ENCODE assay signal across 7 mouse cellular contexts in genomic region chr3:88622113-88622940, GRCm38 (mm10). TPM values are rescaled to one million over a fixed set of nuclear protein-coding genes. Genes with fewer than 3 reads are reported as not detected.
DNase-seq lines count a peak whose midpoint lies in the region; ATAC-seq and TF ChIP-seq lines count a peak whose summit lies in the region.

No protein-coding gene starts in this region.

- H3K9ac ChIP-seq in heart, embryonic 15.5 days, result peak overlapping the region; percentile 76

- TF ChIP-seq POLR2A in cortical plate, adult 2 months (IDR thresholded peaks at IDR 0.05; ENCODE audit: extremely low read depth, insufficient read depth, low read length), result 0 out of 2 replicates have a peak, but pooled peaks have one; percentile 50

- WGBS in heart, embryonic 15.5 days, result under 1% methylated on average over 24 of the region's 24 CpGs

- no peaks in the 10 kb centered on the region for H3K27me3 ChIP-seq in heart, embryonic 15.5 days

- H3K4me1 ChIP-seq in cortical plate, adult 2 months (ENCODE audit: control insufficient read depth, insufficient read depth, low read length), result peaks cover 19% of the 10 kb centered on the region
- H3K4me1 ChIP-seq in heart, embryonic 15.5 days (replicated peaks), result peaks cover 74% of the 10 kb centered on the region

- DNase-seq in 416B (ENCODE audit: low read depth), result peak; percentile 92
- peak; percentile 58 for DNase-seq in CD4-positive, CD25-positive, alpha-beta regulatory T cell, adult 2 months (ENCODE audit: low read depth, low spot score)
- DNase-seq in kidney, postnatal 25 days, result peak; percentile 75 to 76
- peak; percentile 30 for DNase-seq in mesoderm, embryonic 11.5 days (ENCODE audit: low read depth, low spot score)
- DNase-seq in thymus, postnatal 14 days, result peak; percentile 68

- peak overlapping the region; percentile 88 for H3K4me2 ChIP-seq in heart, embryonic 15.5 days

- H3K4me3 ChIP-seq in cortical plate, adult 2 months (ENCODE audit: insufficient read depth, low read length), result peak overlapping the region; percentile 74
- H3K4me3 ChIP-seq in heart, embryonic 15.5 days, result peak overlapping the region; percentile 65

- H3K36me3 ChIP-seq in heart, embryonic 15.5 days, result no peaks in the 10 kb centered on the region

- no peaks in the 10 kb centered on the region for H3K9me3 ChIP-seq in heart, embryonic 15.5 days (replicated peaks)

- ATAC-seq in heart, embryonic 15.5 days (replicated peaks; ENCODE audit: insufficient number of reproducible peaks, insufficient read depth, low FRiP score, low read depth), result no peak; the same call in 1 of the 2 replicates

- H3K27ac ChIP-seq in cortical plate, adult 2 months (ENCODE audit: insufficient read depth, low read length), result peak overlapping the region; percentile 95
- peak overlapping the region; percentile 94 for H3K27ac ChIP-seq in heart, embryonic 15.5 days

- TF ChIP-seq CTCF in cortical plate, adult 2 months (IDR thresholded peaks at IDR 0.05; ENCODE audit: extremely low read depth, insufficient read depth, low read length), result no peak

RNA-seq across cellular contexts. Expression of gene Arhgef2, which starts 16.6 kb away (rescaled TPM):
- polyA plus RNA-seq in cortical plate, adult 2 months (2012; rRNA removed), result 220 and 224 TPM in 2 replicates
- 72.8 and 82.5 TPM in 2 replicates for polyA plus RNA-seq in heart, embryonic 15.5 days (2015; fragmentation: Nextera tagmentation; extraction: Ambion mirVana)

RNA-seq across cellular contexts. Expression of gene Rxfp4, which starts 30.6 kb away (rescaled TPM):
- not detected in 2 replicates for polyA plus RNA-seq in cortical plate, adult 2 months (2012; rRNA removed)
- not detected in 2 replicates for polyA plus RNA-seq in heart, embryonic 15.5 days (2015; fragmentation: Nextera tagmentation; extraction: Ambion mirVana)

RNA-seq across cellular contexts. Expression of gene Ssr2, which starts 46.7 kb away (rescaled TPM):
- 120 and 126 TPM in 2 replicates for polyA plus RNA-seq in cortical plate, adult 2 months (2012; rRNA removed)
- 164 and 178 TPM in 2 replicates for polyA plus RNA-seq in heart, embryonic 15.5 days (2015; fragmentation: Nextera tagmentation; extraction: Ambion mirVana)

Comparison
In these comparisons a context has a peak if more than half of its experiments do, and no peak if none do; other contexts are left out.
1. DNase-seq: peak in every context shown above with its lines; median percentile 92 in 416B; 76 in kidney, postnatal 25 days; 68 in thymus, postnatal 14 days; 58 in CD4-positive, CD25-positive, alpha-beta regulatory T cell, adult 2 months; 30 in mesoderm, embryonic 11.5 days.